Mouse (Mus musculus): ENCODE results near the gene Map3k14. TPM values are rescaled to one million over a fixed set of nuclear protein-coding genes. Genes with fewer than 3 reads are reported as not detected.

The Map3k14 gene
- polyA plus RNA-seq, 2 experiments, result 0.18 to 0.47 TPM

GRCm38 (mm10) chr11:103244856-103245255 lies 22.4 kb downstream of the Map3k14 start:
- no peaks in the 10 kb centered on the region for H3K9me3 ChIP-seq (ENCODE audit: control insufficient read depth, low read length)
- no peak overlapping the region for H3K9ac ChIP-seq (replicated peaks)
- DNase-seq (ENCODE audit: low read depth in 3 of 3, low spot score in 3 of 3), result no peak
- no peak overlapping the region for H3K4me3 ChIP-seq (ENCODE audit: insufficient read depth in 1 of 2, low read depth in 2 of 2, low read length in 2 of 2)
- no peak overlapping the region for H3K4me2 ChIP-seq (ENCODE audit: low read depth)
- no peaks in the 10 kb centered on the region for H3K36me3 ChIP-seq (replicated peaks; ENCODE audit: control insufficient read depth, insufficient read depth, low read depth)
- TF ChIP-seq EP300 (IDR thresholded peaks at IDR 0.05; ENCODE audit: low read depth) (no peak), CTCF (IDR thresholded peaks at IDR 0.05; ENCODE audit: low read depth) (no peak)
- H3K27ac ChIP-seq, result no peak overlapping the region
- WGBS (ENCODE audit: insufficient replicate concordance), result 70% methylated on average over 4 of the region's 4 CpGs
- no peak for ATAC-seq (ENCODE audit: insufficient read depth)
- no peaks in the 10 kb centered on the region for H3K27me3 ChIP-seq (ENCODE audit: control insufficient read depth, insufficient read depth, low read length)
- H3K4me1 ChIP-seq (replicated peaks; ENCODE audit: control insufficient read depth in 2 of 2, insufficient read depth in 2 of 2, low read length in 1 of 2), result peaks cover 0 to 10% of the 10 kb centered on the region in 2 experiments; a peak in 3 of 4 replicates

- H3K27ac ChIP-seq, result no peak overlapping the region
- H3K4me2 ChIP-seq (ENCODE audit: low read depth), result no peak overlapping the region
- H3K9me3 ChIP-seq (ENCODE audit: control insufficient read depth, low read length), result no peaks in the 10 kb centered on the region
- 0 out of 4 replicates have a peak, but pooled peaks cover 0 to under 1% of the 10 kb centered on the region in 2 experiments for H3K4me1 ChIP-seq (replicated peaks; ENCODE audit: control insufficient read depth in 2 of 2, insufficient read depth in 2 of 2, low read length in 1 of 2)
- 31% methylated on average over 7 of the region's 7 CpGs for WGBS (ENCODE audit: insufficient replicate concordance)
- no peaks in the 10 kb centered on the region for H3K36me3 ChIP-seq (replicated peaks; ENCODE audit: control insufficient read depth, insufficient read depth, low read depth)
- no peak overlapping the region for H3K4me3 ChIP-seq (ENCODE audit: insufficient read depth in 1 of 2, low read depth in 2 of 2, low read length in 2 of 2)
- TF ChIP-seq CTCF (IDR thresholded peaks at IDR 0.05; ENCODE audit: low read depth) (no peak), EP300 (IDR thresholded peaks at IDR 0.05; ENCODE audit: low read depth) (no peak)
- no peak overlapping the region for H3K9ac ChIP-seq (replicated peaks)
- DNase-seq (ENCODE audit: low read depth in 3 of 3, low spot score in 3 of 3), result no peak
- ATAC-seq (ENCODE audit: insufficient read depth), result no peak
- H3K27me3 ChIP-seq (ENCODE audit: control insufficient read depth, insufficient read depth, low read length), result no peaks in the 10 kb centered on the region
Measured at GRCm38 (mm10) chr11:103240740-103241139, 26.5 kb downstream of the Map3k14 start.

DNA sequence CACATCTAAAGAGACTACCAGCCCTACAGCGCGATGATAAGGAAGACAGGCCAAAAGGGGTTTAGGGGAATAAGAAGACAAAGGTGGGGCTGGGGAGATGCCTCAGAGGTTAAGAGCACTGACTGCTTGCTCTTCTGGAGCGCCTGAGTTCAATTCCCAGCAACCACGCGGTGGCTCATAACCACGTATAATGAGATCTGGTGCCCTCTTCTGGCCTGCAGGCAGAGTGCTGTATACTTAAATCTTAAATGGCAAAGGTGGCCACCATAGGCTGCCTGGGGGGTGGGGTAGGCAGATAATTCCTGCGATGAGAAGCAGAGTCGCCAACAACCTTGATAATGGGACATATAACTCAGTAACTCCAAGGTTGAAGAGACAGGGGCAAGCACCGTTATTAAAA lies 29.5 kb downstream of the Map3k14 start:
- Histone ChIP-seq H3K4me1 (replicated peaks; ENCODE audit: control insufficient read depth in 2 of 2, insufficient read depth in 2 of 2, low read length in 1 of 2) (no peaks in the 10 kb centered on the region), H3K4me3 (ENCODE audit: insufficient read depth in 1 of 2, low read depth in 2 of 2, low read length in 2 of 2) (no peak overlapping the region), H3K9me3 (ENCODE audit: control insufficient read depth, low read length) (no peaks in the 10 kb centered on the region), H3K4me2 (ENCODE audit: low read depth) (no peak overlapping the region), H3K36me3 (replicated peaks; ENCODE audit: control insufficient read depth, insufficient read depth, low read depth) (no peaks in the 10 kb centered on the region), H3K27ac (no peak overlapping the region), H3K27me3 (ENCODE audit: control insufficient read depth, insufficient read depth, low read length) (no peaks in the 10 kb centered on the region), H3K9ac (replicated peaks) (no peak overlapping the region)
- 70% methylated on average over 9 of the region's 9 CpGs for WGBS (ENCODE audit: insufficient replicate concordance)
- DNase-seq (ENCODE audit: low read depth in 3 of 3, low spot score in 3 of 3) (no peak), ATAC-seq (ENCODE audit: insufficient read depth) (no peak)
- TF ChIP-seq CTCF (IDR thresholded peaks at IDR 0.05; ENCODE audit: low read depth) (peak; percentile 48), EP300 (IDR thresholded peaks at IDR 0.05; ENCODE audit: low read depth) (no peak)

DNA sequence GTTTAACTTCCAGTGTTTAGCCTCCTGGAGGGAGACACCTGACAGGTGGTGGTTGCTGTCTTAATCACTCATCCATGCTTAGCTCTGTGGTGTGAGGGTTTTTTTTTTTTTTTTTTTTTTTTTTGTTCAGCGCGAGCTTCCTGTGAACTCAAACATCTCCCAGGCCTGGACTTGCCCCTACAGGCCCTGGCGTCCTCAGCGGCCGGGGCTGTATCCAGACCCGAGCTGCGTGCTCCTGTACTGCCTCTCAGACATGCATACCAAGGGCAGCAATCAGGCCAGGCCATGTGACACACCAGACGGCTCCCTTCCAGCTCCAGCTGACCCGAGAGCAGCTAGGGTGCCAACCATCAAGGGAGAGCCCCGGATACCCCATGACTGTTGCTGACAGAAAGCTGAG lies 30.4 kb downstream of the Map3k14 start:
- TF ChIP-seq EP300 (IDR thresholded peaks at IDR 0.05; ENCODE audit: low read depth), result no peak
- no peak for TF ChIP-seq CTCF (IDR thresholded peaks at IDR 0.05; ENCODE audit: low read depth)
- 67% methylated on average over 10 of the region's 10 CpGs for WGBS (ENCODE audit: insufficient replicate concordance)
- no peak overlapping the region for H3K4me2 ChIP-seq (ENCODE audit: low read depth)
- no peaks in the 10 kb centered on the region for H3K9me3 ChIP-seq (ENCODE audit: control insufficient read depth, low read length)
- ATAC-seq (ENCODE audit: insufficient read depth) (no peak), DNase-seq (ENCODE audit: low read depth in 3 of 3, low spot score in 3 of 3) (no peak)
- H3K4me1 ChIP-seq (replicated peaks; ENCODE audit: control insufficient read depth in 2 of 2, insufficient read depth in 2 of 2, low read length in 1 of 2), result no peaks in the 10 kb centered on the region
- H3K9ac ChIP-seq (replicated peaks), result no peak overlapping the region
- H3K4me3 ChIP-seq (ENCODE audit: insufficient read depth in 1 of 2, low read depth in 2 of 2, low read length in 2 of 2), result no peak overlapping the region
- H3K36me3 ChIP-seq (replicated peaks; ENCODE audit: control insufficient read depth, insufficient read depth, low read depth), result no peaks in the 10 kb centered on the region
- no peaks in the 10 kb centered on the region for H3K27me3 ChIP-seq (ENCODE audit: control insufficient read depth, insufficient read depth, low read length)
- H3K27ac ChIP-seq, result no peak overlapping the region

- Histone ChIP-seq H3K36me3 (replicated peaks; ENCODE audit: control insufficient read depth, insufficient read depth, low read depth) (no peaks in the 10 kb centered on the region), H3K27me3 (ENCODE audit: control insufficient read depth, insufficient read depth, low read length) (no peaks in the 10 kb centered on the region), H3K4me1 (replicated peaks; ENCODE audit: control insufficient read depth in 2 of 2, insufficient read depth in 2 of 2, low read length in 1 of 2) (no peaks in the 10 kb centered on the region), H3K27ac (no peak overlapping the region), H3K9me3 (ENCODE audit: control insufficient read depth, low read length) (no peaks in the 10 kb centered on the region), H3K4me2 (ENCODE audit: low read depth) (no peak overlapping the region), H3K4me3 (ENCODE audit: insufficient read depth in 1 of 2, low read depth in 2 of 2, low read length in 2 of 2) (no peak overlapping the region), H3K9ac (replicated peaks) (no peak overlapping the region)
- 63% methylated on average over 6 of the region's 6 CpGs for WGBS (ENCODE audit: insufficient replicate concordance)
- ATAC-seq (ENCODE audit: insufficient read depth) (no peak), DNase-seq (ENCODE audit: low read depth in 3 of 3, low spot score in 3 of 3) (no peak)
- TF ChIP-seq EP300 (IDR thresholded peaks at IDR 0.05; ENCODE audit: low read depth) (no peak), CTCF (IDR thresholded peaks at IDR 0.05; ENCODE audit: low read depth) (no peak)
Measured at GRCm38 (mm10) chr11:103236431-103236830, 30.8 kb downstream of the Map3k14 start.

All from liver, embryonic 14.5 days (tissue).